Mouse (Mus musculus) ZHBTc4 (cell line): ENCODE results near the gene Gucy2c.

Source experiments
- DNase-seq: peaks from one replicate; pipeline ENCODE4 v3.0.0-alpha.2; 2011; ENCODE audit warnings: low read depth, low spot score

Gucy2c gene

DNA sequence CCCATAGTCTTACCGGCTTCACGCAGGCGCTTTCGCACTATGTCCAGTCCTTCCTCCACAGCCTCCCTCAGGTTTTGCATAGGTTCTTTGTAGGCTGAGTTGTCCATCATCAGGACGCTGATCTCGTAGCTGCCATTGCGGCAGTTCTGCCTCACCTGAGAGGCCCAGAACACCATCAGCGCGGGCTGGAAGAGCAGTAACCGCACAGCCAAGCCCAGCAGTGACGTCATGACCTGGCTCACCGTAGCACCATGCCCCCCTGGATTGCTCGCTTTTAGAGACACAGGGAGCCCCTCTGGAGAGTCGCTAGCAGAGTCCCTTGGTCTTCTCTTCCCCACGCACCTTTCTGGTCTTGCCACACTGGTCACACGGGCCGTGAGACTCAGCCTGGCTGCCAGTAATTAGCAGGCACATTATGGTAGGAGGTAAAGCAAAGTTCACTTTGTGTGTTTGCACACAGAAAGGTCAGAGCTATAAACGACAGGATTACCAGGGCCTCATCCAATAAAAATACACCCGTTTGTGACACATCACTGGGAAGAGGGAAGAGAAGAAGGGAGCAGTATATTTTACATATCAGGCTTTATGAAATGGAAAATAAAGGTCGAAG is at the start of gene Gucy2c:
Gene Gucy2c (minus strand): TSS at position 389 of the 610 bp plus-strand sequence.
- DNase-seq = no peak

GRCm38 (mm10) chr6:136828681-136829080 is 47.1 kb upstream of the Gucy2c start:
- no peak for DNase-seq

DNA sequence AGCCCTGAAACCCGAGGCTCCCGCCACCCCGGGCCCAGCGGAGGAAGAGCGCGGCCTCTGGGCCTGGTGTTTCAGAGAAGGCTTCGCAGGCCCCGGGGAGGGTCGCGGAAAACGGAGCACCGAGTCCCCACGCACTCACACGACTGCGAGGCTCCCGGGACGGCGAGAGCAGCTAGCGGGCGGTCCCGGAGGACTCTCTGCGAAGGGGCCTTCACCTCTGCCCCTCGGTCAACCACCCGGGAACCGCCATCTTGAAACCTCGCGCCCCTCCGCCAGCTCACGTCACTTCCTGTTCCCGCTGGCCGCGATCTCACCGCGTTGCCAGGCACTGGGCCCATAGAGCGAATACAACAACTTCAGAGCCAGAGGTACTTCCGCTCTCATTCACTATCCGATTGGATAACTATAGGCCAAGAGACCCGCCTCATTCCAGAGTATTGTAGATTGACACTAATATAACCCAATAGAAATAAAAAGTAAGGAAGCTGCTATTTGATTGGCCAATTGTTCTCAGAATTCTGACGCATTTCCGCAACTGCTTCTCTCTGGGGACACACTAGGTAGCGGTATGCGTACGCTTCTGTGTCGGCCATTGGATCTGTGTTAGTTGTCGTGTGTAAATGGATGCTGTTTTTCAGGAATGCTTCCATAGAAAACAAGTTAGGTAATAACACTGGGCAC is 46.5 kb upstream of the Gucy2c start, which contains the start of gene Wbp11:
Gene Wbp11 (minus strand): TSS at position 353 of the 681 bp plus-strand sequence.
- peak; percentile 98 for DNase-seq

- peak; percentile 88 for DNase-seq
Measured at GRCm38 (mm10) chr6:136827516-136827880, 45.9 kb upstream of the Gucy2c start, which contains the start of gene BC049715. Gene BC049715, plus strand, starts transcription at chr6:136827626.

- no peak for DNase-seq
Measured at GRCm38 (mm10) chr6:136827116-136827515, 45.6 kb upstream of the Gucy2c start.

DNA sequence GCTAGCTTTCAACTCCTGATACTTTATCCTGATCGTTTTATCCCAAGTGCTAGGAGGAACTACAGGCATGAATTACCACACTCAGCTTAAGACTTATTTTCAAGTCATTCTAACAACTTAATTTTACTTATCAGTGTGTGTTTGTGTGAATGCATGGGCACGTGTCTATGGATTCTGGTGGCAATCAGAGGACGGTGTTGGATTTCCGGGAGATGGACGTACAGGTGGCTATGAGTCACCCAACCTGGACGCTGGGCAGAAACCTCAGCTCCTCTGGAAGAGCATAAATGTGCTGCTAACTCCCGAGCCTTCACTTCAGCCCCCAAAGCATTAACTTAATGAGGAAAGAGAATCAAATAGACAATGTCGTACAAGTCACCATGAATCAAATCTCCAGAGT is 43.4 kb upstream of the Gucy2c start:
- DNase-seq = no peak

- no peak for DNase-seq
Measured at GRCm38 (mm10) chr6:136821086-136821485, 39.5 kb upstream of the Gucy2c start.

- no peak for DNase-seq
Measured at GRCm38 (mm10) chr6:136820381-136820780, 38.8 kb upstream of the Gucy2c start.

GRCm38 (mm10) chr6:136817549-136817948 is 36.0 kb upstream of the Gucy2c start:
- no peak for DNase-seq

- DNase-seq = no peak
Measured at GRCm38 (mm10) chr6:136816826-136817225, 35.3 kb upstream of the Gucy2c start.

GRCm38 (mm10) chr6:136815381-136815780 is 33.8 kb upstream of the Gucy2c start:
- no peak for DNase-seq

DNA sequence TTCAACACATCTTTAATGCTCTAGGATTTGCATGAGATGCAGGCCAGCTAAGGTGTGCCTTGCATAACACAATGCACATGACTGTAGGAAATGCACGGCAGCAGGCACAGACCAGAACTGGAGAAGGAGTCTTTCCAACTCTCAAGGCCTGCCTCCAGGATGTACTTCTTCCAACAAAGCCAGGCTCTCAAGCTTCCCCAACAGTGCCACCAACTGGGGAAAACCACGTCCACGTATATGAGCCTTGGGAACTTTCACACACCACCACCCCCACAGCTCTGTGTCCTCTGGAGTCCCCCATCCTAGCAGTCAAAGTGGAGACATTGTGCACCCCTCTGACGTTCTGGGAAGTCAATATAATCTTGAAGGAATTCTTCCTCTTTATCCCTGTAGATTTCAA is 31.6 kb upstream of the Gucy2c start:
- DNase-seq = peak; percentile 53

GRCm38 (mm10) chr6:136811196-136811595 is 29.6 kb upstream of the Gucy2c start:
- no peak for DNase-seq

- DNase-seq = no peak
Measured at GRCm38 (mm10) chr6:136809673-136810072, 28.1 kb upstream of the Gucy2c start.

- peak; percentile 35 for DNase-seq
Measured at GRCm38 (mm10) chr6:136809077-136809476, 27.5 kb upstream of the Gucy2c start.

GRCm38 (mm10) chr6:136808631-136809046 is 27.1 kb upstream of the Gucy2c start:
- DNase-seq = peak; percentile 51

DNA sequence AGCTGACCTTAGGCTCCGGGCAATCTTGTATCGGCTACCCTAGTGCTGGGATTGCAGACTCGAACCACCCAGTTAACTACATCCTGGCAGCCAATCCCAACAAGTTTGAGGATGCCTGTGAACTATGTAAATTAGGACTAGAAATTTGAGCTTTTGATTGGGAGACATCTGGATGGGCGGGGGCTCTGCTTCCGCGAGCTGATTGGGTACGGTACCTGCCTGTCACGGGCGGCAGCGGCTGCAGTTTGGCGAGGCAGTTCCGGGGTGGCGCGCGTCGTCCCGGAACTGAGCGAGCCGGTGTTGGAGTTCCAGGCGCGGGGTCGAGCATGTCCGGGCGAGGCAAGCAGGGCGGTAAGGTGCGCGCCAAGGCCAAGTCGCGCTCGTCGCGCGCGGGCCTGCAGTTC is 26.5 kb upstream of the Gucy2c start, which contains the start of gene H2afj:
Gene H2afj (plus strand): TSS at position 231 of the 404 bp plus-strand sequence.
- peak; percentile 99 for DNase-seq

GRCm38 (mm10) chr6:136807395-136808013 is 25.9 kb upstream of the Gucy2c start:
- no peak for DNase-seq

DNA sequence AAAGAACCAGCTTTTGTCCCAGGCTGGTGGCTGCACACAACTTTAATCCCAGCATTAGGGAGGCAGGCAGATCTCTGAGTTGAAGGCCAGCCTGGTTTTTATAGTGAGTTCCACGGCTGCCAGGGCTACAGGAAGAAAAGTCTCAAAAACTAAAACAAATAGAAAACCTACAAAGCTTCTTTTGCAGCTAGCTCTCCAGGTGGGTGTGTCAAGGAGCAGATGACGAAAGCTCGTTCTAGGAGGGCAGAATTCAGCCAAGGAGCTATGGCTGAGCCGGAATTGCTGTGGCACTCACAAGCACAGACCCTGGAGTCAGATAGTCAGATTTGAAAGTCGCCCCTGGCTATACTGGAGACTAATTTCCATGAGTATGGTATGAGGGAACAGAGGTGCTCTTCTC is 25.3 kb upstream of the Gucy2c start:
- DNase-seq = peak; percentile 34

DNA sequence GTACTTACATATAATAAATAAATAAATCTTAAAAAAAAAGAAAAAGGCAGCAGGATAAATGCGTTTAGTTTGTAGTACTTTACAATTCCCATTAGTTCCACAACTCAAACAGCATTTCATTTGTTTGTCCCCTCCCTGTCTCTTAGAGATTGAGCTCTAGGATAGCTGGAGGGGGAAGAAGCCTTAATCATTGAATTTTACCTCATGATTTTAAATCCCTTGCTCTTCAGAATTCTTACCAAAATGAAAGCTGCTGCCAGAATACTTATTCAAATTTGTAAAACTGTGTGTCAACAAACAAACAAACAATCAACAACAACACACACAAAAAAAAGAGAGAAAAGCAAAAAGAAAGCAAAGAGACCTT is 23.8 kb upstream of the Gucy2c start:
- no peak for DNase-seq

GRCm38 (mm10) chr6:136804705-136805408 is 23.3 kb upstream of the Gucy2c start:
- no peak for DNase-seq
